ENCODE assay signal across 7 mouse cellular contexts in genomic region chr12:17882117-17883116, GRCm38 (mm10).
A peak's percentile ranks its signal among the peaks of the same experiment; 100 is the strongest.
DNase-seq lines count a peak whose midpoint lies in the region; ATAC-seq lines count a peak whose summit lies in the region.
"Not testable (repeated sequence)": the region's sequence is repeated elsewhere in the genome, so short reads cannot be mapped to it uniquely, and the experiment has no call there.

No protein-coding gene starts in this region.

- not testable (repeated sequence) for ATAC-seq in forebrain, embryonic 16.5 days; liver, embryonic 11.5 days (replicated peaks; ENCODE audit: low FRiP score)
- peak; percentile 24; the same call in 1 of the 2 replicates for ATAC-seq in midbrain, embryonic 14.5 days (ENCODE audit: low FRiP score, low TSS enrichment)

- H3K36me3 ChIP-seq in forebrain, embryonic 16.5 days (ENCODE audit: control insufficient read depth, insufficient read depth); liver, embryonic 11.5 days (ENCODE audit: control insufficient read depth, insufficient read depth, low read length); midbrain, embryonic 14.5 days (ENCODE audit: control insufficient read depth, insufficient read depth, low read length): not testable (repeated sequence)

- peak overlapping the region; percentile 58 for H3K27ac ChIP-seq in forebrain, embryonic 16.5 days (ENCODE audit: low read length)
- H3K27ac ChIP-seq in liver, embryonic 11.5 days (ENCODE audit: low read depth, low read length) = peak overlapping the region; percentile 52
- peak overlapping the region; percentile 86 for H3K27ac ChIP-seq in midbrain, embryonic 14.5 days (replicated peaks; ENCODE audit: low read depth, low read length)

- H3K9ac ChIP-seq in forebrain, embryonic 16.5 days (replicated peaks; ENCODE audit: low read depth, low read length) = peak overlapping the region; percentile 85
- peak overlapping the region; percentile 70 for H3K9ac ChIP-seq in liver, embryonic 11.5 days (ENCODE audit: low read depth, low read length)
- H3K9ac ChIP-seq in midbrain, embryonic 14.5 days (replicated peaks; ENCODE audit: low read length) = peak overlapping the region; percentile 84

- H3K27me3 ChIP-seq in forebrain, embryonic 16.5 days (replicated peaks; ENCODE audit: control insufficient read depth, insufficient read depth, low read length); liver, embryonic 11.5 days (replicated peaks; ENCODE audit: control insufficient read depth, insufficient read depth, low read length); midbrain, embryonic 14.5 days (ENCODE audit: control insufficient read depth, insufficient read depth, low read length): not testable (repeated sequence)

- peak overlapping the region; percentile 59 for H3K4me2 ChIP-seq in forebrain, embryonic 16.5 days (ENCODE audit: low read length)
- peak overlapping the region; percentile 68 for H3K4me2 ChIP-seq in liver, embryonic 11.5 days
- H3K4me2 ChIP-seq in midbrain, embryonic 14.5 days (ENCODE audit: low read length) = peak overlapping the region; percentile 52

- peak overlapping the region; percentile 73 for H3K4me3 ChIP-seq in forebrain, embryonic 16.5 days (replicated peaks; ENCODE audit: low read length)
- H3K4me3 ChIP-seq in liver, embryonic 11.5 days (ENCODE audit: low read depth, low read length) = peak overlapping the region; percentile 74
- H3K4me3 ChIP-seq in midbrain, embryonic 14.5 days (replicated peaks; ENCODE audit: low read depth, low read length) = peak overlapping the region; percentile 70

- H3K9me3 ChIP-seq in forebrain, embryonic 16.5 days (ENCODE audit: control insufficient read depth, low read length); liver, embryonic 11.5 days (ENCODE audit: control insufficient read depth, low read length); midbrain, embryonic 14.5 days (ENCODE audit: control insufficient read depth, low read length): not testable (repeated sequence)

- DNase-seq in cerebellum, adult 9-10 months = peak; percentile 5
- peak; percentile 23 for DNase-seq in heart, postnatal 4 days
- peak; percentile 29 to 48 for DNase-seq in kidney, postnatal 4 days
- DNase-seq in liver, embryonic 11.5 days (ENCODE audit: low spot score) = peak; percentile 32
- peak; percentile 17 for DNase-seq in midbrain, embryonic 14.5 days
- peak; percentile 17 for DNase-seq in right cerebral cortex, postnatal 4 days

- not testable (repeated sequence) for H3K4me1 ChIP-seq in forebrain, embryonic 16.5 days (replicated peaks; ENCODE audit: control insufficient read depth, insufficient read depth, low read length); liver, embryonic 11.5 days (replicated peaks; ENCODE audit: control insufficient read depth, insufficient read depth, low read length); midbrain, embryonic 14.5 days (ENCODE audit: control insufficient read depth, insufficient read depth, low read length)

- WGBS in forebrain, embryonic 16.5 days = 2% methylated on average over 53 of the region's 65 CpGs
- 3% methylated on average over 62 of the region's 65 CpGs for WGBS in liver, embryonic 11.5 days
- 2% methylated on average over 61 of the region's 65 CpGs for WGBS in midbrain, embryonic 14.5 days
